Mouse (Mus musculus): ENCODE measurements around the gene Rapgef4. TPM values are rescaled to one million over a fixed set of nuclear protein-coding genes. Genes with fewer than 3 reads are reported as not detected.

The Rapgef4 gene
- polyA plus RNA-seq, 1 experiment from 2014 or later, result 28.4 TPM

- 73% methylated on average over 7 of the region's 7 CpGs for WGBS
- Histone ChIP-seq H3K27me3 (ENCODE audit: control insufficient read depth, insufficient read depth, low read length) (no peaks in the 10 kb centered on the region), H3K9me3 (ENCODE audit: control insufficient read depth, low read length) (no peaks in the 10 kb centered on the region), H3K27ac (no peak overlapping the region), H3K36me3 (replicated peaks; ENCODE audit: control insufficient read depth, insufficient read depth) (no peaks in the 10 kb centered on the region), H3K4me2 (replicated peaks) (no peak overlapping the region), H3K4me1 (replicated peaks; ENCODE audit: control insufficient read depth, insufficient read depth, low read length) (no peaks in the 10 kb centered on the region), H3K4me3 (replicated peaks; ENCODE audit: low read length) (no peak overlapping the region), H3K9ac (no peak overlapping the region)
- ATAC-seq (ENCODE audit: low FRiP score) (no peak), DNase-seq (ENCODE audit: low spot score) (no peak)
Measured at GRCm38 (mm10) chr2:72144576-72145200, 163.6 kb downstream of the Rapgef4 start.

GRCm38 (mm10) chr2:72145281-72145875 is 164.3 kb downstream of the Rapgef4 start:
- H3K4me2 ChIP-seq (replicated peaks), result no peak overlapping the region
- DNase-seq (ENCODE audit: low spot score) (no peak), ATAC-seq (ENCODE audit: low FRiP score) (no peak)
- H3K9me3 ChIP-seq (ENCODE audit: control insufficient read depth, low read length), result no peaks in the 10 kb centered on the region
- WGBS, result 89% methylated on average over 11 of the region's 11 CpGs
- H3K4me1 ChIP-seq (replicated peaks; ENCODE audit: control insufficient read depth, insufficient read depth, low read length), result no peaks in the 10 kb centered on the region
- no peaks in the 10 kb centered on the region for H3K36me3 ChIP-seq (replicated peaks; ENCODE audit: control insufficient read depth, insufficient read depth)
- H3K27me3 ChIP-seq (ENCODE audit: control insufficient read depth, insufficient read depth, low read length), result no peaks in the 10 kb centered on the region
- no peak overlapping the region for H3K27ac ChIP-seq
- H3K4me3 ChIP-seq (replicated peaks; ENCODE audit: low read length), result no peak overlapping the region
- H3K9ac ChIP-seq, result no peak overlapping the region

- H3K27me3 ChIP-seq (ENCODE audit: control insufficient read depth, insufficient read depth, low read length), result no peaks in the 10 kb centered on the region
- no peak overlapping the region for H3K4me3 ChIP-seq (replicated peaks; ENCODE audit: low read length)
- no peak overlapping the region for H3K9ac ChIP-seq
- no peak overlapping the region for H3K27ac ChIP-seq
- H3K9me3 ChIP-seq (ENCODE audit: control insufficient read depth, low read length), result no peaks in the 10 kb centered on the region
- no peaks in the 10 kb centered on the region for H3K4me1 ChIP-seq (replicated peaks; ENCODE audit: control insufficient read depth, insufficient read depth, low read length)
- ATAC-seq (ENCODE audit: low FRiP score), result no peak
- H3K4me2 ChIP-seq (replicated peaks), result no peak overlapping the region
- WGBS, result 68% methylated on average over 10 of the region's 10 CpGs
- H3K36me3 ChIP-seq (replicated peaks; ENCODE audit: control insufficient read depth, insufficient read depth), result no peaks in the 10 kb centered on the region
- no peak for DNase-seq (ENCODE audit: low spot score)
Measured at GRCm38 (mm10) chr2:72146061-72146460, 165.0 kb downstream of the Rapgef4 start.

- H3K27ac ChIP-seq, result no peak overlapping the region
- H3K9me3 ChIP-seq (ENCODE audit: control insufficient read depth, low read length), result no peaks in the 10 kb centered on the region
- DNase-seq (ENCODE audit: low spot score), result no peak
- no peak overlapping the region for H3K4me2 ChIP-seq (replicated peaks)
- H3K9ac ChIP-seq, result no peak overlapping the region
- H3K36me3 ChIP-seq (replicated peaks; ENCODE audit: control insufficient read depth, insufficient read depth), result no peaks in the 10 kb centered on the region
- no peak overlapping the region for H3K4me3 ChIP-seq (replicated peaks; ENCODE audit: low read length)
- no peak for ATAC-seq (ENCODE audit: low FRiP score)
- no peaks in the 10 kb centered on the region for H3K4me1 ChIP-seq (replicated peaks; ENCODE audit: control insufficient read depth, insufficient read depth, low read length)
- no peaks in the 10 kb centered on the region for H3K27me3 ChIP-seq (ENCODE audit: control insufficient read depth, insufficient read depth, low read length)
- 87% methylated on average over 7 of the region's 7 CpGs for WGBS
Measured at GRCm38 (mm10) chr2:72147246-72147645, 166.2 kb downstream of the Rapgef4 start.

DNA sequence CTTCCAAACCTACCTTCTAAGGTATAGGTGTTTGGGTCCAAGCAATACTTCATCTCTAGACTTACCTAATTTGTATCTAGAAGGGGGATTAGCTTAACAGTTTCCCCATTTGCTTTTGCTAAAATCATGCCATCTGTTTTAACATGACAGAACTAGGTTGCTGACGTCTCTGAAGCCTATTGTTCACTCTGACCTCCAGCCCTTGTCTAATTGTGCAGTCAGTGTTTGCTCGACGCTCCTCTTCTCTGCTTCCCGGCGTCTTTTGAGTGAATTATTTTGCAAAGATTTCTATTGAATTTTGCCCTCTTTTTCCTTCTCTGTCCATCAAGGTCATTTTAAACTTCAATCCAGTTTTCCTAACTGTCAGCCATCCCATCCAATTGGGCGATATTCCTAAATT is 166.7 kb downstream of the Rapgef4 start:
- Histone ChIP-seq H3K9ac (no peak overlapping the region), H3K4me3 (replicated peaks; ENCODE audit: low read length) (no peak overlapping the region), H3K4me2 (replicated peaks) (no peak overlapping the region), H3K27ac (no peak overlapping the region), H3K27me3 (ENCODE audit: control insufficient read depth, insufficient read depth, low read length) (no peaks in the 10 kb centered on the region), H3K4me1 (replicated peaks; ENCODE audit: control insufficient read depth, insufficient read depth, low read length) (no peaks in the 10 kb centered on the region), H3K9me3 (ENCODE audit: control insufficient read depth, low read length) (no peaks in the 10 kb centered on the region), H3K36me3 (replicated peaks; ENCODE audit: control insufficient read depth, insufficient read depth) (no peaks in the 10 kb centered on the region)
- 25% methylated on average over 6 of the region's 6 CpGs for WGBS
- DNase-seq (ENCODE audit: low spot score), result no peak
- ATAC-seq (ENCODE audit: low FRiP score), result no peak

DNA sequence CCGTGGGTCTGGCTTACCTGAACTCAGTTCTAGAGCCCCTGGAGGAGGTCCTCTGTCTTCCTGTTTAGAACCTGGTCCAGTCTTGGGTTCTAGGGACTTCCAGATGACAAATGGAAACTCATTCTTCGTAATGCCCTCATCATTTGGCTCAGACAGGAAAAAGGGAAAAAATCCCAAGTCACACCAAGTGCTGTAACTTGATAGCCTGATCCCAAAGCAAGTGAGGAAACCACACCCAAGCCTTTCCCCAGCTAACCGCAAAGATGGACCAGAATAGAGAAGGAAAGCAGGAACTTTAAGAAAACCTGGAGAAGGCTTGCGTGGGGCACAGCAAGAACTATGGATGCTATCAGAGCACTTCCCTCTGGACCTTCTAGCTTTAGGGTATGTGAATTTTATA is 167.6 kb downstream of the Rapgef4 start:
- Histone ChIP-seq H3K4me3 (replicated peaks; ENCODE audit: low read length) (no peak overlapping the region), H3K36me3 (replicated peaks; ENCODE audit: control insufficient read depth, insufficient read depth) (no peaks in the 10 kb centered on the region), H3K9me3 (ENCODE audit: control insufficient read depth, low read length) (no peaks in the 10 kb centered on the region), H3K9ac (no peak overlapping the region), H3K4me2 (replicated peaks) (no peak overlapping the region), H3K27me3 (ENCODE audit: control insufficient read depth, insufficient read depth, low read length) (no peaks in the 10 kb centered on the region), H3K27ac (no peak overlapping the region), H3K4me1 (replicated peaks; ENCODE audit: control insufficient read depth, insufficient read depth, low read length) (no peaks in the 10 kb centered on the region)
- DNase-seq (ENCODE audit: low spot score) (no peak), ATAC-seq (ENCODE audit: low FRiP score) (no peak)
- WGBS, result 75% methylated on average over 4 of the region's 4 CpGs

GRCm38 (mm10) chr2:72149059-72149458 is 168.0 kb downstream of the Rapgef4 start:
- 24% methylated on average over 4 of the region's 4 CpGs for WGBS
- Histone ChIP-seq H3K4me3 (replicated peaks; ENCODE audit: low read length) (no peak overlapping the region), H3K4me2 (replicated peaks) (no peak overlapping the region), H3K9ac (no peak overlapping the region), H3K9me3 (ENCODE audit: control insufficient read depth, low read length) (no peaks in the 10 kb centered on the region), H3K27me3 (ENCODE audit: control insufficient read depth, insufficient read depth, low read length) (no peaks in the 10 kb centered on the region), H3K36me3 (replicated peaks; ENCODE audit: control insufficient read depth, insufficient read depth) (no peaks in the 10 kb centered on the region), H3K27ac (no peak overlapping the region), H3K4me1 (replicated peaks; ENCODE audit: control insufficient read depth, insufficient read depth, low read length) (no peaks in the 10 kb centered on the region)
- ATAC-seq (ENCODE audit: low FRiP score) (no peak), DNase-seq (ENCODE audit: low spot score) (peak; percentile 85)

DNA sequence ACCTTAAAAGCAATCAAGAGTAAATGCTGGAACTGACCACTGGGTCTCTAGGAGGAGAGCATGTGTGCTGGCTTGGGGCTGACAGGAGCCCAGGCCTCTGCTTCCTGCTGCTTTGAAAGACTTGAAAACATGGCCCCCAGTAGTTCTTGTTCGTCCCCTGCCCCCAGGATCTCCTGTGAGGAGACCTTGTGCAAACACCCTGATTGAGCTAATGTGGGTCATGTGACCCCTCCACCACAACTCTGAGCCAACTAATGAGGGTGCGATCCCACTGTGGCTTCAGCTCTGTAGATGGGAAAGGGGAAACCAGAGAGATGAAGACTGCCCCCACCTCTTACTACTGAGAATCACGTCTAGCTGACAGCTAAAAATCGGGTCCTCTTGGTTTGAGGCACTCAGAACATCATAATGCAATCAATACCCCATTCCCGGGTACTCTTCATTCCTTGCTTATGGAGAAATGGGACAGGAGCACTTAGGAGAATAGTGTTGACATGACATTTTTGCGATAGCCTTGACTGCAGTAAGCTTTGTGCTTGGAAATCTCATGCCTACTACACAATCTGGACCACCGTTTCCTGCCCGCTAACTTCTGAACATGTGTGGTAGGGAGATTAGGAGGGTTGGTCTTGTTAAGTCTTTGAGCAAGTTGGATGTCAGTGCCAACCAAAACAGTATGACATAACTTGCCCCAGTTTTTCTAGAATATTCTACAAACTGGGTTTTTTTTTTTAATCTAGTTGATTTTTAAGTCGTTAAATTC is 170.9 kb downstream of the Rapgef4 start:
- WGBS, result 83% methylated on average over 9 of the region's 9 CpGs
- DNase-seq (ENCODE audit: low spot score), result no peak
- Histone ChIP-seq H3K36me3 (replicated peaks; ENCODE audit: control insufficient read depth, insufficient read depth) (no peaks in the 10 kb centered on the region), H3K4me2 (replicated peaks) (no peak overlapping the region), H3K27me3 (ENCODE audit: control insufficient read depth, insufficient read depth, low read length) (no peaks in the 10 kb centered on the region), H3K27ac (no peak overlapping the region), H3K4me1 (replicated peaks; ENCODE audit: control insufficient read depth, insufficient read depth, low read length) (no peaks in the 10 kb centered on the region), H3K4me3 (replicated peaks; ENCODE audit: low read length) (no peak overlapping the region), H3K9ac (no peak overlapping the region), H3K9me3 (ENCODE audit: control insufficient read depth, low read length) (no peaks in the 10 kb centered on the region)
- ATAC-seq (ENCODE audit: low FRiP score), result no peak

DNA sequence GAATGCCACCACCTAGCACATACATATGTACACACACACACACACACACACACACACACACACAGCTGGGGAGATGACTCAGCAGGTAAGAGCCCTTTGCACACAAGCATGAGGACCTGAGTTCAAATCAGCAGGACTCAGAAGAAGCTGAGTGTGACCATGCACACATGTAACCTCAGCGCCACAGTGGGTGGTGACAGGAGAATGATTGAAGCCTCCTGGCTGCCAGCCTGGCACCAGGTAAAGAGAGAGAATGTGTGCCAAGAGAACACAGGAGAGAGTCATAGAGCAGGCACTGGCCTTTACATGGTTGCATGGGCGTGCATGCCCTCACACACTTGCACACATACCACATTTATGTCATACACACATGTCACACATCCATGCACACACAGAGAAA is 171.7 kb downstream of the Rapgef4 start:
- Histone ChIP-seq H3K4me2 (replicated peaks) (no peak overlapping the region), H3K9me3 (ENCODE audit: control insufficient read depth, low read length) (no peaks in the 10 kb centered on the region), H3K36me3 (replicated peaks; ENCODE audit: control insufficient read depth, insufficient read depth) (no peaks in the 10 kb centered on the region), H3K4me3 (replicated peaks; ENCODE audit: low read length) (no peak overlapping the region), H3K9ac (no peak overlapping the region), H3K4me1 (replicated peaks; ENCODE audit: control insufficient read depth, insufficient read depth, low read length) (no peaks in the 10 kb centered on the region; the same call in 1 of the 2 replicates), H3K27ac (no peak overlapping the region), H3K27me3 (ENCODE audit: control insufficient read depth, insufficient read depth, low read length) (no peaks in the 10 kb centered on the region)
- DNase-seq (ENCODE audit: low spot score) (no peak), ATAC-seq (ENCODE audit: low FRiP score) (no peak)
- WGBS, result 89% methylated on average over 2 of the region's 2 CpGs

All from hindbrain, embryonic 14.5 days (tissue).